Mouse (Mus musculus): ENCODE data around the gene Aldh1a3.

DNA sequence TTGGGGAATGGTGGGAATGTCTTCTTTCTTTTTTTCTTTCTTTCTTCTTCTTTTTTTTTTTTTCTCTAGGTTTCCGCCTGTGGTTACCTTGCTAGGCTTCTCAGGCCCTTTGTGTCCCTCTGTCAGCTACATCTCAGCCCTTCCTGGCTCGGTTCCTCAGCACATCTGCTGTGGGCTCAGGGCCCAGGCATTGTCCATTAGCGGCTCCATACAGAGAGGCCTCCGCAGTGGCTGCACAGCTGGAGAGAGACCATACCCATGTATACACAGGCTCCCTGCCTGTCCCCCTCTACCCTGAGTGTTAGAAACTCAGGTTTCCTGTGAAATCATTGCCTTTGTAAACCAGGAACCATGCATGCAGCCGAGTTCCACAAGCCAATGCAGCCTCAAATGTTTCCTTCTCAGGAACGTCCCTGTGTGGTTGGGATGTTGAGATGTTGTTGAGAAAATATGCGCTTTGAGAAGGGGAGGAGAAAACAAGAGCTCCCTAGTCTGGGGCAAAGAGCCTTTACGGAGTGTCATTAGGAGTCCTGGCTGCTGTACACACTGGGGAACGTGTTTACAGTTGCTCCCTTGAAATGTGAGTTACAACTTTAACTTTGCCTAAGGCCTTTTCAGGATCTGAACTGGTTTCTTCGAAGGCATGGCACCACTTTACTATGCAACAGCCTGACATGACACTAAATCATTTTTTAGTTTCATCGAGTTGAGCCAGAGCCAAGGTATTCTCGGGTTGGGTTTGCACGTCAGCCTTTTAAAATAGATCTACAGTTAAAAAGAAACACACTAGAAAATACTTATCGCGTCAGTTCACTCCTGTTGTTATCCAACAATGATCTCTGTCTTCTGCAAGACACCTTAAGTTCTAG lies 15.4 kb upstream of the Aldh1a3 start:
- TF ChIP-seq CTCF (IDR thresholded peaks at IDR 0.05; ENCODE audit: low read depth) = no peak
- no peak for TF ChIP-seq EP300 (optimal IDR thresholded peaks at IDR 0.05)

All from stomach, postnatal 0 days (tissue).